Mouse (Mus musculus): Measurements from ENCODE around the gene Ccdc159. TPM values are rescaled to one million over a fixed set of nuclear protein-coding genes. Genes with fewer than 3 reads are reported as not detected.

Ccdc159 gene
- total RNA-seq, 4 experiments from 2014 or later: 0.38 TPM; not detected in 3

DNA sequence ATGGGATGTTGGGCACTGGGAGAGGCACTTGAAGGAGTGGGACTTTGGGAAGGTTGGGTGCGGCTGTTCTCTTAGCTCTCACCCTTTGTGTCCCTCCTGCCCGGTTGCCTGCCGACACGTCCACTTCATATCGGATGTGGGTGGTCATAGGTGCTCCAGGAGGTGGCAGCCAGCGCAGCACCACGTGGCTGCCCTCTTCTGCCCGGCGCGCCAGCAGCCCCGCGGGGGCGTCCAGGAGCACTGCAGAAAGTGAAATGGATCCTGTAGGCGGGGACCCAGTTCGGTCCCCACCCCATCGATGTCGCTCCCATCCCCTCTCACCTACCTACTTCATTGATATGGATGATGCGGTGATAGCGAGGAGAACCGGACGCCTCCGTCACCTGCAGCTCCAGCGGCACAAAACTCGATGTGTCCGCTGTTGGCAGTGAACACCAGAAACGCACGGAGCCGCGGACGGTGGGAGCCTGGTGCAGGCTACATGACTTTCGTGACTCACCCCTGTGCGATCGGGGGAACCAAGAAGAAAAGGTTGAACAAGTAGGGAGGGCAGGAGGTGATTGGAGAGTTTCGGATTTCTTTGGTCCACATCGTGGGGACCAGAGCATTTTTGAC lies 34.2 kb downstream of the Ccdc159 start:
- DNase-seq (ENCODE audit: low spot score in 2 of 2): no peak

DNA sequence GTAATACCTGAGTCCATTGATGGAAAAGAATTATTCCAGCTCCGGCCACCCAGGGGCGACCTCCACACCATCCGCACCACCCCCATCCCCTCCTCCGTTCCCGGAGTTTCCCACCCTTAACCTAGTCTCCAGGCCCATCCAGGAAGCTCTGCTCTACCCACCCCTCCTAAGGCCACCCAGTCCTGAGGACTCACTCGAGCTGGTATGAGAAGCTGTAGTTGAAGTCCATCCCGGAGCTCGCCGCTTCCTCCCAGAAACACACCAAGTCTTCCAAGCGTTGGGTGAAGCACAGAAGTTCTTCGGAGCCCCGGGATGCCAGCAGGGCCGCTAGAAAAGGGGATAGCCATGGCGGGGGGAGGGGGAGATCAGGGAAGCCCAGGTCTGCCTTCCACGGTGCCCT lies 34.7 kb downstream of the Ccdc159 start:
- DNase-seq (ENCODE audit: low spot score in 2 of 2): no peak

DNA sequence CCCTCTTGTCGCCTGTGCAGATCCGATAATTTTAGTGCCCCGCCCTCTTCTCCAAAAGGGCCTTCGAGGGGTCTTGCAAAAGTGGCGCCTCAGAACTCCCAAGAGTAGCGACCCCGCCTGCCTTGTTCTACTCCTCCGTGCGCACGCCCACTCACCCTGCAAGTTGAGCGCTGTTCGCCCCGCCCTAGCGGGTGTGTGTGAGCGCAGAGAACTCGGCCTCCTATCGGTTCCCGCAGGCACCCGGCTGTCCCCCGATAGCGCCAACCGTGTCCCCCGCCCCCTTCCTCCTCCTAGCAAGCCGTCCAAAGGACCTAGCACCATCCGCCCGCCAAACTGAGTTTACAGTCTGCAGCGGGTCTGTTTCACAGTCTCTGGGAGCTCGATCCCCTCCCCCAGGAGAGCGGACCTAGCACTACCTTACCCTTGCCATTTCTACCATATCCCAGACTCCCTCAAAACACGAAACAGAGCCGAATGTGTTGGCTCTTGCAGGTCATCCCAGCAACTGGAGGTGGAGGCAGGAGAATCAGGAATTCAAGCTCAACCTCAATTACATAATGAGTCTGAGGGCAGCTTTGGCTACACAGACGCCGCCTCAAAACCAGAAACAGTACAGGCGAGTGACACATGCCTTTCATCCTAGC lies 35.3 kb downstream of the Ccdc159 start:
- no peak for DNase-seq (ENCODE audit: low spot score in 2 of 2)

DNA sequence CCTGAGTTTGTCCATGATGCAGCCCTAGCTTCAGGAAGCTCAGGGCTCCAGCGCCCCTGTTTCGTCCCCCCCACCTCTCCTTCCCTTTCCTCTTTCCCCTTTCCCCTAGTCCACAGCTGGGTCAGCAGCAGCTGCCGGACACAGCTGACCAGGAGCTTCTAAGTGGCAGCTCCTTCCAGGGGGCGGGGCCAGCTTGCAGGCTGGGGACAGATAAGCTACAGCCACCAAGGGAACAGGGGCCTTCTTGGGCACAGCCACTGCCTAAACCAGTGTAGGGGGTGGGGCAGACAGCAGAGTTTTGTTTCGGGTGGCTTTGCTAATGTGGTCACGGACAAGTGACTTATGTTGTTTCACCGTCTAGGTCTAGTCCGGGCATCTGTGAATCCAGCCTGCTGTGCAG lies 36.1 kb downstream of the Ccdc159 start, which contains the start of gene Epor:
Epor (minus strand) TSS at position 90 of the 400 bp plus-strand sequence.
- DNase-seq (ENCODE audit: low spot score in 2 of 2): no peak

DNA sequence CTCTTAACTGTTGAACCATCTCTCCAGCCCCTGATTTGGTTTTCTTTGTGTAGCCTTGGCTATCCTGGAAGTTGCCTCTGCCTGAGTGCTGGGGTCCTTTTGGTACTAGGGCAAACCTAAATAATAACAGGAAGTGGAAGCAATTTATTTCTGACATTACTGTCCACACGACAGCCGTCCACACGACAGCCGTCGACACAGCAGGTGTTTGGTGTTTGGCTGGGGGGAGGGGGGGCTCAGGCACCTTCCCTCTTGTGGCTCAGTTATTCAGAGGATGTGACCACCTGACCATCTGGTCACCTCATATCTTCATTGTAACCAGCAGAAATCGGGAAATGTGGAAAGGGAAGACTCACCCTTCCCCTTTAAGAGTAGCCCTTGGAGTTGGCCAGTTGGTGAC lies 41.6 kb downstream of the Ccdc159 start:
- no peak for DNase-seq (ENCODE audit: low spot score in 2 of 2)

DNA sequence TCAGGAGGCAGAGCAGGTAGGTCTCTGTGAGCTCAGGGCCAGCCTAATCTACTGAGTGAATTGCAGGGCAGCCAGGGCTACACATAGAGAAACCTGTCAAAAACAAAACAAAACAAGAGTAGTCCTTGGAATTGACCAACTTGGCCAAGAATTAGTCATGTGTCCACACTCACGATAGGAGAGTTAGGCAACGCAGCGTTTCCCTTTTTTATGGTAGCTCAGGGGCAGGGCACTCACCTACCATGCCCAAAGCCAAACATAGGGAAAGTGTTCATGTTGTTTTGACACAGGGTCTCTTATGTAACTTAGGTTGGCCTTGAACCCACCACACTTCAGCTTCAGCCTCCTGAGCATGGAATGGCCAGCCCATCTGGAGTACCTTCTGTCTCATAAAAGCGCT lies 42.0 kb downstream of the Ccdc159 start:
- DNase-seq (ENCODE audit: low spot score in 2 of 2): no peak

DNA sequence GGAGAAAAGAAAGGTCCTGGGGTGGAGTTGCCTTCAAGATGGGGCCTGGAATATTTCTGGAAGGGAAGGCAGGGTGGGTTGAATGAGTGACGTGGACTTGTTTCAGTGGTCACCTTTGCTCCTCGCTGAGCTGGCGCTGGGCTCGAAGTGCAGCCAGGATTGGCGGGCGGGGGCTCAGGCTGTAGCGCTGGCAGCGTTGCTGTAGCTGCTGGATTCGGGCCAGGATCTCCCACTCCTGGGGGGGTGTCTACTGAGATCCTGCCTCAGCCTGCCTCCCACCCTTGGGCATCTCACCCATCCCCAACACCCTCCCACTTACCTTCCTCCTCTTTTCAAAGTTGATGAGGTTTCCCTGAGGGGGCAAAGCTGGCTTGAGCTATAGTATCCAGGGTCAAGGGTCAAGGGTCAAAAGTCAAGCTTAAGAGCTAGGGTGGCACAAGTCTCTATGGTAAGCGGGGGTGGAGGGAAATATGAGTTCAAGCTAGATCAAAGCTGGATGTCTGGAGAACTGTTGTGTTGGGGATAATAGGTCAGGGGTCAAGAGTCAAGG lies 49.4 kb downstream of the Ccdc159 start:
- DNase-seq (ENCODE audit: low spot score in 2 of 2): no peak

DNA sequence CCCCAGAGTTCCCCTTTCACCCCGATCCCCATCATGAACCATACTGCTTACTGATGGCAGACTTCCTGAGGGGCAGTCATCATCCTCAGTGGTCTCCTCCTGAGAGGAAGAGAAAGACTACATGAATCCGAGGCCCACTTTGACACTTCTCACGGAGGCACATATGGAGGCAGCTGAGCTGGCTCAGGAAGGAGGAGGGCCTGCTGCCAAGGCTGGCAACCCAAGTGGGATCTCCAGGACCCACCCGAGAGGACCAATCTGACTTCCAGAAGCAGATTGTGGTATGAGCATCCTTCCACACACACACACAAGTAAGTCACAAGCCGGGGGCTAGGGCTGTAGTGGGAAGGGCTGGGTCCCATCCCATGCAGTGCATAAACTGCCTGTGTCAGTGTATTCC lies 50.1 kb downstream of the Ccdc159 start:
- DNase-seq (ENCODE audit: low spot score in 2 of 2): no peak

DNA sequence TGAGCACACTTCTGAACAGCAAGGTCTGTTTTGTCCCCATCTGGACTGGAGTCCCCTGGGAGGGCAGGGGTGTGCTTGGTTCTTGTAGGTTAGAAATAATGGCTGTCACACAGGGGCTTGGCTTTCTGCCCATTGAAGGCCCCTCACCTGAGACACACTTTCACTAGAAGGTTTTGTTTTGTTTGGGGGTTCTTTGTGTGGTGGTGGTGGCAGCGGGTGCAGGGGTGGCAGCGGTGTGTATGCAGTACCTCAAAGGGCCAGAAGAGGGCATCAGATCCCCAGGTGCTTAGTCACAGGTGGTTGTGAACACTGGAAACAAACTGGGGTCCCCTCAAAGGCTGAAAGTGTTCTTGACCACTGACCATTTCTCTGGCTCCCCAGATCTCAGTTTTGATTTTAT lies 50.7 kb downstream of the Ccdc159 start:
- no peak for DNase-seq (ENCODE audit: low spot score in 2 of 2)

DNA sequence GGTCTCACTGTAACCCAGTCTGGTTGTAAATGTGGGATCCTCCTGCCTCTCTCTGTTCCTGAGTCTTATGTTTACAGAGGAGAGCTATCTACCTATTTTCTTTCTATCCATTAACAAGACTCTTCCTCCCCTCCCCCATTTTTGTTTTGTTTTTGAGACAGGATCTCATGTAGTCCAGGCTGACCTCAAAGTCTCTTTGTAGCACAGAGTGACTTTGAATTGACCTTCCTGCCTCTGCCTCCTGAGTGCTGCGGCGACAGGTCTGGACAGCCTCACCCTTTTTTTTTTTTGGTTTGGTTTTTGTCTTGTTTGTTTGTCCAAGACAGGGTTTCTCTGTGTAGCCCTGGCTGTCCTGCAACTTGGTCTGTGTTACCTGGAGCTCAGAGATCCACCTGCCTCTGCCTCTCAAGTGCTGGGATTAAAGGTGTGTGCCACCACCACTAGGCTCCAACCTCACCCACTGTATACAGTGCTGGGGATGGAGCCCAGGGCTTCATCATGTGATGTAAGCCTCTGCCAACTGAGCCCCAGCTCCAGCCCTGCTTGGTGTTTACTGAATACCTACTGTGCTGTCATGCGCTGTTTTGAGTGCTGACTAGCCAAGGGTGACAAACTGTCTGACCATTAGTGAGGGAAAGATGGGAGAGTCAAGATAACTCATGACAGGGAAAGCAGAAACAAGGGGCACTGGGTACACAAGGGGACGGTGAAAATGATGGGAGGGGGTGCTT lies 51.3 kb downstream of the Ccdc159 start:
- DNase-seq (ENCODE audit: low spot score in 2 of 2): no peak

DNA sequence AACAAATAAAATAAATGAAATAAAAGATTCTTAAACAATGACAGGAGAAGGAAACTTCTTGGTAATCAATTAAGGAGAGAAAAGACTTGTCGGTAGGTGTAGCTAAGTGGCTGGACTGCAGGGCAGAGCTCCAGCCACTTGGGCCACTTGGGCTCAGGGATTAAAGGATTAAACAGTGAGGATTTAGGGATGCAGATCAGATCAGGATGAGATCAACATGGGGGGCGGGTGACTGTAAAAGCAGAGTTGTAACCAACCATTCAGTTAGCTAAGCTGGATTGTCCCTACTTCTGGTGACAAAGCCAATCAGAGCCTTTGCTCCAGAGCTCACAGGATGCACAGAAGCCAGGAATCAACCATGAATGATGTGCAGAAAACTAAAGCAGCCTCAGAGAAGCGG lies 56.6 kb downstream of the Ccdc159 start:
- DNase-seq (ENCODE audit: low spot score in 2 of 2): no peak

Other genes starting within 250 kb of the Ccdc159 start
- gene Ldlr, start 204.0 kb upstream of the Ccdc159 start, total RNA-seq (2022): 1 to 10 TPM; 2.9 to 3.6 (median 3.2) TPM
- 1 to 10 TPM; 1.5 to 3.3 (median 1.7) TPM for gene Spc24, start 167.2 kb upstream of the Ccdc159 start, total RNA-seq (2022)
- gene Kank2, start 128.7 kb upstream of the Ccdc159 start, total RNA-seq (2022): 10 to 100 TPM; 13.0 to 15.2 (median 14.2) TPM
- gene Angptl8, start 92.0 kb upstream of the Ccdc159 start, total RNA-seq (2022): not detected
- gene Dock6, start 74.8 kb upstream of the Ccdc159 start, total RNA-seq (2022): 1 to 10 TPM; 4.7 to 8.3 (median 5.2) TPM
- 1 to 10 TPM; 2.3 to 6.0 (median 2.9) TPM for gene Rab3d, start 9.3 kb upstream of the Ccdc159 start, total RNA-seq (2022)
- gene Tmem205, start 85 bp downstream of the Ccdc159 start, total RNA-seq (2022): 10 to 100 TPM; 11.1 to 13.9 (median 13.1) TPM
- gene Plppr2, start 9.6 kb downstream of the Ccdc159 start, total RNA-seq (2022): 1 to 10 TPM in 1 of 4 experiments, under 1 TPM in 3; 0.36 to 1.1 (median 0.60) TPM
- 1 to 10 TPM; 2.4 to 3.0 (median 2.7) TPM for gene Swsap1, start 28.3 kb downstream of the Ccdc159 start, total RNA-seq (2022)
- gene Epor, start 36.0 kb downstream of the Ccdc159 start, total RNA-seq (2022): under 1 TPM in 2 of 4 experiments, not detected in 2; 0.17 to 0.31 TPM
- under 1 TPM; 0.27 to 0.88 (median 0.63) TPM for gene Rgl3, start 62.0 kb downstream of the Ccdc159 start, total RNA-seq (2022)
- gene Ccdc151, start 75.2 kb downstream of the Ccdc159 start, total RNA-seq (2022): not detected
- gene Prkcsh, start 75.3 kb downstream of the Ccdc159 start, total RNA-seq (2022): 10 to 100 TPM; 25.3 to 27.8 (median 26.4) TPM
- under 1 TPM in 1 of 4 experiments, not detected in 3; 0.08 TPM for gene Elavl3, start 124.6 kb downstream of the Ccdc159 start, total RNA-seq (2022)
- gene Gm49318, start 143.8 kb downstream of the Ccdc159 start, total RNA-seq (2022): not detected
- 1 to 10 TPM; 3.2 to 5.8 (median 4.1) TPM for gene Zfp653, start 143.9 kb downstream of the Ccdc159 start, total RNA-seq (2022)
- 100 to 1,000 TPM in 1 of 4 experiments, 10 to 100 TPM in 3; 79.8 to 101 (median 93.0) TPM for gene Ecsit, start 158.0 kb downstream of the Ccdc159 start, total RNA-seq (2022)
- gene Cnn1, start 171.7 kb downstream of the Ccdc159 start, total RNA-seq (2022): 1 to 10 TPM; 1.7 to 4.9 (median 2.1) TPM
- 10 to 100 TPM; 37.2 to 44.8 (median 43.2) TPM for gene Elof1, start 189.7 kb downstream of the Ccdc159 start, total RNA-seq (2022)
- gene Acp5, start 208.2 kb downstream of the Ccdc159 start, total RNA-seq (2022): 1 to 10 TPM in 2 of 4 experiments, under 1 TPM in 2; 0.17 to 2.9 (median 1.4) TPM
- gene Pigyl, start 229.4 kb downstream of the Ccdc159 start, total RNA-seq (2022): 10 to 100 TPM; 30.6 to 39.5 (median 34.8) TPM